23 mouse cellular contexts compared by ENCODE assay signal in the genomic region with DNA sequence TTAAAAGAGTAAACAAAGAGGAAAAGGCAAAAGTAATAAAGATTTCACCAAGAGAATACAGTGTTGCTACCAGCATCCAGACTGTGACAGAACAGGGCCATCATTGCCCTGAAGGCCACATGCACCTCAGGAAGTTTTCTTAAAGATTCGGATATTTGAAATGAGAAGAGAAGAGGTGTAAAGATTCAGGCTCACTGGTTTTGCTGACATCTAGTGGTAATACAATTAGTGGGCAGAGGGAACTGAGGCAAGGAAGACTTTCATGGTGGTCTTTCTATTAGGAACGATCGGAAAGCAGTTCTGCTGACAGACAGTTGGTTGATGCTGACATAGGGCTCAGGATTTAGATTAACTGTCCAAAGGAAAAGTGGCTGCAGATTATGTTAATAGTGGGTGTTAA.
DNase-seq lines count a peak whose midpoint lies in the region; ATAC-seq and TF ChIP-seq lines count a peak whose summit lies in the region.
"Had no signal": no experiment of that assay in that cellular context is flagged by ENCODE, and none has a peak within 500 bp of the region (broad histone marks: within the 10 kb centered on the region; RNA-seq: fewer than 3 reads in every experiment).

No protein-coding gene starts in this region.

- DNase-seq in forebrain, postnatal 0 days, result peak; percentile 21
- DNase-seq in layer of hippocampus, adult 2 months (ENCODE audit: low spot score in 2 of 2), result no peak
- no peak for DNase-seq in layer of hippocampus, adult 9-11 months
- DNase-seq in ES-CJ7 (ENCODE audit: low read depth, low spot score), result peak; percentile 3
- DNase-seq in embryo, embryonic 10 days (ENCODE audit: low spot score), result peak; percentile 10
- no peak for DNase-seq in thymus, adult 18-20 months
- DNase-seq in adrenal gland, adult 8-10 months, result no peak
- DNase-seq: cerebellum, adult 9-11 months; gastrocnemius, postnatal 10 days; heart, adult 18-20 months; heart, postnatal 4 days; kidney, adult 18-20 months; kidney, postnatal 10 days; lung, adult 18-20 months; right cerebral cortex, postnatal 4 days; thymus, postnatal 36 days had no signal

- TF ChIP-seq CTCF in forebrain, postnatal 0 days (IDR thresholded peaks at IDR 0.05; ENCODE audit: low read depth), result peak; percentile 56
- peak; percentile 79 for TF ChIP-seq CTCF in layer of hippocampus, adult 2 months (conservative IDR thresholded peaks at IDR 0.05)

- H3K27ac ChIP-seq in forebrain, postnatal 0 days (ENCODE audit: low read depth, low read length), result no peak overlapping the region
- H3K27ac ChIP-seq in forebrain, embryonic 12.5 days, result no peak overlapping the region
- no peak overlapping the region for H3K27ac ChIP-seq in layer of hippocampus, adult 2 months
- H3K27ac ChIP-seq: heart, embryonic 15.5 days; limb, embryonic 10.5 days; macrophage; neural tube, embryonic 15.5 days had no signal

- no peaks in the 10 kb centered on the region for H3K9me3 ChIP-seq in forebrain, postnatal 0 days (ENCODE audit: low read length)
- H3K9me3 ChIP-seq in forebrain, embryonic 12.5 days, result no peaks in the 10 kb centered on the region
- H3K9me3 ChIP-seq: heart, embryonic 15.5 days; limb, embryonic 10.5 days; neural tube, embryonic 15.5 days had no signal

- no peaks in the 10 kb centered on the region for H3K27me3 ChIP-seq in forebrain, postnatal 0 days (ENCODE audit: insufficient read depth, low read length)
- H3K27me3 ChIP-seq in forebrain, embryonic 12.5 days, result no peaks in the 10 kb centered on the region
- H3K27me3 ChIP-seq: heart, embryonic 15.5 days; neural tube, embryonic 15.5 days had no signal

- no peak overlapping the region for H3K4me2 ChIP-seq in forebrain, postnatal 0 days (ENCODE audit: low read depth)
- no peak overlapping the region for H3K4me2 ChIP-seq in forebrain, embryonic 12.5 days
- H3K4me2 ChIP-seq: heart, embryonic 15.5 days; midbrain, embryonic 11.5 days; neural tube, embryonic 15.5 days had no signal

- H3K36me3 ChIP-seq in forebrain, postnatal 0 days (ENCODE audit: insufficient read depth), result no peaks in the 10 kb centered on the region
- no peaks in the 10 kb centered on the region for H3K36me3 ChIP-seq in forebrain, embryonic 12.5 days (replicated peaks)
- H3K36me3 ChIP-seq: heart, embryonic 15.5 days; limb, embryonic 10.5 days; neural tube, embryonic 15.5 days had no signal

- 41% methylated on average over 3 of the region's 3 CpGs for WGBS in forebrain, postnatal 0 days
- WGBS in forebrain, embryonic 12.5 days, result 51% methylated on average over 3 of the region's 3 CpGs

- no peak overlapping the region for H3K4me3 ChIP-seq in forebrain, postnatal 0 days (ENCODE audit: low read depth, low read length)
- no peak overlapping the region for H3K4me3 ChIP-seq in forebrain, embryonic 12.5 days (replicated peaks)
- H3K4me3 ChIP-seq in layer of hippocampus, adult 2 months, result no peak overlapping the region
- H3K4me3 ChIP-seq: heart, embryonic 15.5 days; limb, embryonic 10.5 days; neural tube, embryonic 15.5 days had no signal

- ATAC-seq in forebrain, postnatal 0 days, result no peak
- ATAC-seq in forebrain, embryonic 12.5 days (ENCODE audit: low FRiP score), result no peak
- ATAC-seq: hindbrain, embryonic 16.5 days had no signal

- no peaks in the 10 kb centered on the region for H3K4me1 ChIP-seq in forebrain, postnatal 0 days (ENCODE audit: insufficient read depth)
- H3K4me1 ChIP-seq in forebrain, embryonic 12.5 days, result no peaks in the 10 kb centered on the region
- H3K4me1 ChIP-seq: heart, embryonic 15.5 days; limb, embryonic 10.5 days; neural tube, embryonic 15.5 days had no signal

- H3K9ac ChIP-seq in forebrain, postnatal 0 days, result no peak overlapping the region
- no peak overlapping the region for H3K9ac ChIP-seq in forebrain, embryonic 12.5 days
- H3K9ac ChIP-seq: heart, embryonic 15.5 days; neural tube, embryonic 15.5 days had no signal

Comparison
In these comparisons a context has a peak if more than half of its experiments do, and no peak if none do; other contexts are left out.
1. DNase-seq: peak in forebrain, postnatal 0 days (single experiment), ES-CJ7 (single experiment) and embryo, embryonic 10 days (single experiment); none in layer of hippocampus, adult 2 months (0 of 2), layer of hippocampus, adult 9-11 months (single experiment), thymus, adult 18-20 months (0 of 2) and adrenal gland, adult 8-10 months (single experiment).